Mouse (Mus musculus) brain, adult 2 months (tissue): ENCODE measurements around the gene Gm49321.

ENCODE experiments used
- DNase-seq: peaks from one replicate; pipeline ENCODE4 v3.0.0; 2011; ENCODE audit warnings: low read depth, low spot score

Gm49321 gene

DNA sequence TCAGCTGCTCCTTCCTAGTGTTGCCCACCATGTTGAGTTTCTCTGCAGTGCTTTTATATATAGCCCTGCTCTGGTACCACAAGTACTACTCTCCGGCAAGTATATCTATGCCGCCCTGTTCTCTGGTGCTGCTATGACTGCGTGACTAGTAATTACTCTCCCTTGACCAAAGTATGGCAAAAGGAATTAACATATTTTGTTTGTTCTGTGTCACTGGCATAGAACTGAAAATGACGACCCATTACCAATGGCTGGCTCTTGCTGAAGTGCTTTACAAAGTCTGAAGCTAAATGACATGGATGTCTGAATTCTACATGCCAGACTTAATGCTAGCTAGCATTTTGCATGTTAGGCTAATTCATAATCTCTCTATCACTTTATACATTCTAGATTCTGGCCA is 11.0 kb downstream of the Gm49321 start:
- DNase-seq, result no peak

GRCm38 (mm10) chr12:73949318-73950058 is 12.0 kb downstream of the Gm49321 start:
- peak; percentile 86 for DNase-seq

DNA sequence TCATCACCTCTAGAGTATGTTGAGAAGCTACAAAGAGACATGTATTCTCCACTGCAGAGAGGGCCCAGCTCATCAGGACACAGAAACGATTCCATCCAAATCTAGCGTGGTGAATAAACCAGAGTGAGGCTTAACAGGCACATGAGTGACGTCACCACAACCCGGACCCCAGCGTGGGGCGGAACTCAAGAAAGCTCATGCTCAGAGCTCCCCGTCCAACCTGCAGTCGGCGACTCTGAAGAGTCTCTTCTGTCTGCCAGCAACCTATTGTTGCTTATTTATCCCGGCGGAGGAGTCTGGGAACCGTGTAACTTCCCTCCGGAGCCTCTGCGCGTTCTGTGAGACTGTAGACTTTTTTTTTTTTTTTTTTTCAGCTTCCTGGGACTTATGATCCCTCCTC is 15.4 kb downstream of the Gm49321 start:
- peak; percentile 58 for DNase-seq

DNA sequence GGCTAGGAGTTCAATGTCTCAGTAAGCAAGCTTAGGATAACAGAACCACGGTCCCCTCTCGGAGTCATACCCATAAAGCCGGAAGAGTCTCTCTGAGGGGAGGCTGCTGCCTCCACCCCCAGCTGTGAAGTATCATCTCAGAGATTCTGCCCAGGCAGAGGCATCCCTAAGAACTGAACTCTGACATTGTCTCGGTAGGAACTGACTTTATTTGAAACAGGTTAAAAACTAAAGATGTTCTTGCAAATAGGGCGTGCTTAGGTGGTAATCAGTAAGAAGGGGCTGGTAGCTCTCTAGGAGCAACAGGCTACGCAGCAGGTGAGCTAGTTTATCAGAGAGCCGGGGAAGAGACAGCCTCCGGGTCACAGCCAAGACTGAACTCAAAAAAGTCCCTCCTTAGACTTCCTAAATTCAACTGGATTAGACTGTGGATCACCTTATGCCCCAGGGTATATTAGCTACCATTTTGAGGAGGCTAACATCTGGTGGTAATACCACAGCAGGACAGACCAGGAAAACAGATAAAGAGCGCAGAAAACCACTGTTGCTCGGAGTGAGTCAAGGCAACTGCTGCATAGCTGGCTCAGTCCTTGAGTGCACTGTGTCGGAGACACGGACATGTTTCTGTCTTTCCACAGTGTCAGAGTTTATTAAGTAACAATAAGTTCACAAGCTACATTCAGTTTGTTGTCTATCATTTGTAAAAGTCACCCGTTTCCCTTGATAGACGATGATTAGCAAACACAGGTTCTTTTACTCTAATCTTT is 16.1 kb downstream of the Gm49321 start:
- no peak for DNase-seq

GRCm38 (mm10) chr12:73954785-73955184 is 17.3 kb downstream of the Gm49321 start:
- DNase-seq, result peak; percentile 63

DNA sequence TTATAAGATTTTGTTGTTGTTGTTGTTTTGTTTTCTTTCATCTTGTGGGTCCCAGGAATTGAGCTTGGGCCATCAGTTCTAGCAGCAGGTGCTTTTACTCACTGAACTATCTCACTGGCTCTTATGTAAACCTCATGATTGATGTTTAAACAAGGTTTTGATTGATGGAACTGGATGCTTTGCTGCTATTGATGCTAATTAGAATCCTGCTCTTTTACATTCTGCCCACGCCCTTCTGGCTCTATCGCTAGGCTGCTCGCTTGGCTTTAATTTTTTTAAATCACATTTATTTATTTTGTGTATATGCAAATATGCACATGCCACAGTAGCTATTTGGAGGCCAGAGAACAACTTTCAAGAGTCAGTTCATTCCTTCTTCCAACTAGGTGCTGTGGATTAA is 20.2 kb downstream of the Gm49321 start:
- peak; percentile 65 for DNase-seq

DNA sequence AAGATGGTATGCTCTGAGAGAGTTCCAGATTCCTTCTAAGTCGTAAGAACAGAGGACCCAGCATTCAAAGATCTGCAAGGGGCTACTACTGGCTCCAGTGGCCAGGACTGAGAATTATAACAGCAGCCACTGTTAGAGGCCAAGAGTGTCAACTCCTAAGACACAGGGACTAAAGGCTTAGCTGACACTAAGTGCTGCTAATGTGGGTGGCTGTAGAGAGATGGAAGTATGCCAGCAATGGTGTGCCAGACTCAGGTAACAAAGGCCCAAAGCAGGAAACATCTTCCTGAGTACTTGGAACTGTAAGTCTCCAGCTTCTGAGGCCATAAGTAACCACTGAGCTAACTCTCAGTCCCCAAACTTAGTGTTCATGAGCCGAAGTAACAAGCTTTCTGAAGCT is 21.4 kb downstream of the Gm49321 start:
- no peak for DNase-seq

DNA sequence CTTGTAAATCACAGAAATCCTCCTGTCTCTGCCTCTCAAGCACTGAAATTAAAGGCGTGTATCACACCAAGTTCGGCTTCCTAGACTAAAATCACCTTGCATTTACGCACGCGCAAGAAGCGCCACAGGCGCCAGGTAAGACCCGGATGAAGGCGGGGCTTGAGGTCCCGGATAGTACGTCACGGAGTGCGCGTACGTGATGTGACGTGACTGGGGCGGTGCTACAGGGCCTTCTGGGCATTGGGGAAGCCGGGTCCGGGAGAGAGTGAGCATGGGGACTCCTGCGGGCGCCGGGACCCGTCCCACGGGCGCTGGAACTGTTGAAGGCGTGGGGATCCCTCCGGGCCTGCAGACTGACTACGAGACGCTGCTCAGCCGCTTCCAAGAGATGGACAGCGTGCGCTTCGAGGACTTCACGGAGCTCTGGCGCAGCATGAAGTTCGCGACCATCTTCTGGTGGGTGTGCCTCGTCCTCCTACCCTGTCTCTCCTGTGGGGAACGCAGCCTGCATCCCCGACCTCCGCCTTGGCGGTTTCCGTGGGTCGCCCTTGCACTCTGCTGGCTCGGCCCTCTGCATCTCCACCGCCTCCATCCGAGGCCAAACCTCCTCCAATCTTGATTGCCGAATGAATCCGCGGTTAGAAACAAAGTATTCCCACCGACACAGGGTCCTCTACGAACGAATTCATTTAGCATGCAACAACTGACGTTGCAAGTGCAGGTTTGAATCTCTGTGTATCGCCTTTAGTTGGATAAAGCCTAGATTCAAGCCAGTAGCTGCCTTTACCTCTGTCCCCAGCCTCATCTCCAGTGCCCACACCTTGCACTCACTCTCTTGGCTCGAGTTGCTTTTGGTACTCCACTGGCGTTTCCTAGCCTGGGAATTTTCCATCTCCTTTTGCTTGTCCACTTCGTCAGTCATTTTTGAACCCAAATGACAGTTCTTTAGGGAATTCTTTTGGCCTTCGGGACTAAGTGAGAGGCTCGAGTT is 27.1 kb downstream of the Gm49321 start, which contains the start of gene Snapc1:
Gene Snapc1 (plus strand): TSS at position 191 of the 991 bp plus-strand sequence.
- peak; percentile 99 for DNase-seq

DNA sequence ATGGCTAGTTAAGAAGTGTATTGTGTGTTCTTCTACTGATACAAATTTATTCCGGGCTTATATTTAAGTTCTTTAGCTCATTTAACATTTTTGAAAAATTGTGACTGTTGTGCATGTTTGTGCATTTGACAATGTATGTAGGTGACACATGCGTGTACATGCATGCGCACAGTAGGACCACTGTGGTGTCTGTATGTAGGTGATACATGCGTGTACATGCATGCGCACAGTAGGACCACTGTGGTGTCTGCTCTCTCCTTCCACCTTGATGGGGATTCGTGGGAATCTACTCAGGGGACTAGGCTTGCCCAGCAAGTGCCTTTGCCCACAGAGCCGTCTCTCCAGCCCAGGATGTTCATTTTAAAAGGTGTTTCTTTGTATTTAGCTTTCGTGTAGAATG is 31.7 kb downstream of the Gm49321 start:
- DNase-seq, result no peak

DNA sequence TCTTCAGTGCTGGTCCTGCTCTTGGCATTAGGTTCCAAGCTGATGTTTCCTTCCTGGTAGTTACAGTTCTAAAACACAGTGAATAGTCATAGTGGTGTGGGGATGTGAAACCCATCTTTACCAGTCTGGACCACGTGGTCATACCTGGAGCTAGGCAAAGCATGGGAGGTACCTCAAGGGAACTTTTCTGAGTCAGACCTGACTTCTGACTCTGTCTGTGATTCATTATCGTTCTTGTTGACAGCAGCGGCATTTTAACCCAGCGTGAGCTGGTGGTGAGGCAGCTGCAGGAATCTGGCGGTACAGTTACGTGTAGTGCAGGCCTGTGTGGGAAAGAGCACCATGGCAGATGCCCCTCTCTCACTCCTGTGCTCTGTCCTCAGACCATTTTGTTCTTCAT is 37.1 kb downstream of the Gm49321 start:
- DNase-seq, result no peak

DNA sequence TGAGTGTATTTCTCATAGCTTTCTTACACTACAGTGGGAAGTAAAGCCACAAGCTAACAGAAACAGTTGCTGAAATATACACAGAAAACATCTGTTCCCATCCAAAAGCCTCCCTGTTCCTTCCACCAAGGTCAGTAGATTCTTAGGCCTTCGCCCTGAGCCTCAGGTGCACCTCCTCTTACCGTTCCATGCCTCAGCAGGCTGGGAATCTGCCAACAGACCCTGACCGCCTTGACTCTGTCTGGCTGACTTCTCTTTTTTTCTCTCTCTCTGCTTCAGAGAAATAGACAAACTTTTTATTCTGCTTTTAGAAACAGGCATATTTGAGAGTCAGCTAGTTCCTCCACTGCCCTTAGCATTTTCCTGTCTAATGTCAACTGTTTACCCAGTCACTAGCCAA is 40.7 kb downstream of the Gm49321 start:
- DNase-seq, result no peak

GRCm38 (mm10) chr12:73979667-73980066 is 42.2 kb downstream of the Gm49321 start:
- no peak for DNase-seq

DNA sequence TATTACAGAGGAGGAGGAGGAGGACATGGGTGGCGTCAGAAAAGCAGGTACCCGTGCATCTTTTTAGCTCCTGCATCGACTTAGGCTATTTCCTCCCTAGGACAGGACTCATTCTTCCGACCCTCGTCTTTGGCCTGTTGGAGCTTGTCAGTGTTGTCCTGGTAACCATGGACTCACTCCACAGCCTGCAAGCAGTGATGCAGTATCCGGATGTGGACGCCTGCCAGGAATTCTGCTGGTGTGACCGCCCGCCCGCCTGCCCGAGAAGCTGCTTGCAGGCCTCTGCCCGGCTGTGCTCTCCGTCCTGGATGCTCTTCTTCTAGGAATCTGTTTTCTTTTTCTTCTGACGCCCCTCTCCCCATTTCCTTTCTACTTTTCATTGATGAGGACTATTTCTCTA is 45.1 kb downstream of the Gm49321 start:
- DNase-seq, result peak; percentile 90

- DNase-seq, result no peak
These were observed 48.8 kb downstream of the Gm49321 start for GRCm38 (mm10) chr12:73986299-73986698.

GRCm38 (mm10) chr12:73988393-73989008 is 51.0 kb downstream of the Gm49321 start:
- no peak for DNase-seq

DNA sequence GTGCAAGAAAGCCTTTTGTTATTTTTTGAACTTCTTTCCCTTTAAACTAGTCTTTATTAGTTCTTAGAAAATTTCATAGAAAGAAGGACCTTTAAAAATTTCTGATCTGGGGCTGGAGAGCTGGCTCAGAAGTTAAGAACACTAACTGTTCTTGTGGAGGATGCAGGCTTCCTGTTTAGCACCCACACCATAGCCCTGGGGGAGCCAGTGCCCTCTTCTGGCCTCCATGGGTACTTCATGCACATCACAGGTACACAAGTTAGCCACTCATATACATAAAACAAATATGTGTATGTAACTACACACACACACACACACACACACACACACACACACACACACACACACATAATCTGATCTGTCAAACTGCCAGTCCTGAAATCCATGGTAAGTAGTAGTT is 52.1 kb downstream of the Gm49321 start:
- peak; percentile 49 for DNase-seq

DNA sequence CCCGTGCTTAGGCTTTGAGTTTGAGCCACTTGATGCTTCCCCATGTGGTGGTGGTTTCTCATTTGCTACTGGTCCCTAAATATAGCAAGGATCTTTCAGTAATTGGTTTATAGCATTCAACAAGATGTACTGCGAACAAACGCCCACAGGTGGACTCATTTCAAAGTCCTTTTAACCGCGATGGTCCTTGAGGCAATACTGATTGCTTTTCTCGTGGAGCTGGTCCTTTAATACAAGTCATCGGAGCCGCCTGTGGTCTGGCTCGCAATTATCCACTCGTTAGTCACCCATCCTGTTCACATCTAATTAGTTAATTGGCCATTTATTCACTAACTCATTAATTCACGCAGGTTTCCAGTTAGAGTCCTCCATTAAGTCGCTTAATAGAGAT is 59.4 kb downstream of the Gm49321 start:
- DNase-seq, result peak; percentile 58

DNA sequence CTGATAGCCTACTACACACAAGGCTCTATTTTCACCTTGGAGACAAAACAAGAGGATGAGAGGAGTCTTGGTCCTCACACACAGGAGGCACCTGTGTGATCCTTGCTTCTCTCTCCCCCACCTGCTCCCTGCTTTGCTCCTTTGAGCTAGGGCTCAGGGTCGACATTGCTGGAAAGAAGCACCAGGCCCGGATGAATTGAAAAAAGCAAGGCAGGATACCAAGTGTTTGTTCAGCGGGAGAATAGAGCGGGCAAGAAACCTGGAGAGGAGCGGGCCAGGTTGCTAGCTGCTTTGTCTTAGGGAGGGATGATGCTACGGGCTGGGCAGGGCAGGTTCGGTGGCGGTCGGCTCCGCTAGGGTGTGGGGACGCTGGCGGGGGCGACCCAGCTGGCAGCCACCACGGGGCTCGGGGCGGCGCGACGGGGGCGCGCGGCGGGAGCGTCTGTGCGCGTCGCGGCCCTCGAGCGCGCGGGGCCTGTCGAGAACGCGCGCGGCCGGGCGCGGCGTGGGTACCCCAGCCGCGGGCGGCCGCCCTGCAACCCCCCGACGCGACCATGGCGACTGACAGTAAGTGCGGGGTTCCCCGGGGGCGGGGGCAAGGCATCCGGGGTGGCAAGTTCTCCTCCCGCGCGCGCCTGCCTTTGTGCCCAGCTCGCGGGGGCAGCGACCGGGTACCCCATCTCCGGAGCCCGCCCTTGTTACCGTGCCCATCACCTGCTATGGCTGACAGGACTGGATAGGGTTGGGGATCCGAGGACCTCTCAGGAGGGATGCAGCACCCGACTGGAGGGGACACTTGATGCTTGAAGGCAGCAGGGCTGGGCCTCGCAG is 60.1 kb downstream of the Gm49321 start, which contains the start of gene Syt16:
Gene Syt16 (plus strand): TSS at position 365 of the 831 bp plus-strand sequence.
- peak; percentile 62 for DNase-seq

- no peak for DNase-seq
These were observed 60.6 kb downstream of the Gm49321 start for GRCm38 (mm10) chr12:73998128-73998456.

DNA sequence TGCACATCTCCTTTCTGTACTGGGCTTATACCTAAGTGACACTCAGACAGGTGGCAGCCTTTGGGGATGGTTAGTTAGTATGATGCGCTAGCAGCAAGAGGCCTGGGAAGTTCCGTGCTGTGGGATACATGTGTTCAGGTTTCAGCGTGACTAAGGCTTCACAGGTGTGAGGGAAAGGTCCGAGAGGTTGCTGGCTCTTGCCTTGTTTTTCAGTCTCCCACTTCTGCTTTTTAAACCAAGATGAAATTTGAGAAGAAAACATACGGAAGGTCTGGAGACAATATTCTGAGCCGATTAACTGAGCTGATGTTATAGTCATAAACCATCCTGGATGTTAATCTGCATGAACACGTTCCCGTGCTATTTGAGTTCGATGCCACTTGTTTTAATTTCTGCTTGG is 65.0 kb downstream of the Gm49321 start:
- no peak for DNase-seq
